Mouse (Mus musculus): ENCODE results near the gene Myl9. TPM values are rescaled to one million over a fixed set of nuclear protein-coding genes. Genes with fewer than 3 reads are reported as not detected.
A peak's percentile ranks its signal among the peaks of the same experiment; 100 is the strongest.

Myl9 gene
- polyA plus RNA-seq, 1 experiment from 2014 or later = 1,553 TPM

DNA sequence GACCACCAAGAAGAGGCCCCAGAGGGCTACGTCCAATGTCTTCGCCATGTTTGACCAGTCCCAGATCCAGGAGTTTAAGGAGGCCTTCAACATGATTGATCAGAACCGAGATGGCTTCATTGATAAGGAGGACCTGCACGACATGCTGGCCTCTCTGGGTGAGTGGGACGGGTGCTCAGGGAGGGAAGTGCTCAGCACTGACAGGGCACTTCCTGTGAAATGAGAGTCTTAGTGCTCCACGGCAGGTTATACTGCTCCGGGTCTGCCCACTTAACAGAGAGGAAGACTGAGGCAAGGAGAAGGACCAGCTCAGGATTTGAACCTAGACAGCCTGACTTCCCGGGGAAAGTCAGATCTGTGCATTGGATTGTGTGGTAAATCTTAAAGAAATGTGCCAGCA, 3.4 kb downstream of the Myl9 start:
- Histone ChIP-seq H3K4me1 (replicated peaks) (peaks cover 79% of the 10 kb centered on the region), H3K9me3 (replicated peaks) (no peaks in the 10 kb centered on the region), H3K36me3 (peaks cover 9% of the 10 kb centered on the region), H3K9ac (peak overlapping the region; percentile 39; the same call in 1 of the 2 replicates), H3K27ac (peak overlapping the region; percentile 17; the same call in 1 of the 2 replicates), H3K4me3 (peak overlapping the region; percentile 17), H3K4me2 (peak overlapping the region; percentile 84), H3K27me3 (no peaks in the 10 kb centered on the region)
- ATAC-seq (replicated peaks; ENCODE audit: insufficient number of reproducible peaks, insufficient read depth, low FRiP score, low read depth) = no peak
- WGBS = 73% methylated on average over 8 of the region's 8 CpGs

- Histone ChIP-seq H3K27ac (peak overlapping the region; percentile 17; the same call in 1 of the 2 replicates), H3K4me3 (peak overlapping the region; percentile 17), H3K4me2 (peak overlapping the region; percentile 84), H3K9me3 (replicated peaks) (no peaks in the 10 kb centered on the region), H3K36me3 (peaks cover 9% of the 10 kb centered on the region), H3K9ac (no peak overlapping the region), H3K27me3 (no peaks in the 10 kb centered on the region), H3K4me1 (replicated peaks) (peaks cover 81% of the 10 kb centered on the region)
- ATAC-seq (replicated peaks; ENCODE audit: insufficient number of reproducible peaks, insufficient read depth, low FRiP score, low read depth) = no peak
- 42% methylated on average over 5 of the region's 5 CpGs for WGBS
Observed at GRCm38 (mm10) chr2:156779036-156779435, 3.8 kb downstream of the Myl9 start.

DNA sequence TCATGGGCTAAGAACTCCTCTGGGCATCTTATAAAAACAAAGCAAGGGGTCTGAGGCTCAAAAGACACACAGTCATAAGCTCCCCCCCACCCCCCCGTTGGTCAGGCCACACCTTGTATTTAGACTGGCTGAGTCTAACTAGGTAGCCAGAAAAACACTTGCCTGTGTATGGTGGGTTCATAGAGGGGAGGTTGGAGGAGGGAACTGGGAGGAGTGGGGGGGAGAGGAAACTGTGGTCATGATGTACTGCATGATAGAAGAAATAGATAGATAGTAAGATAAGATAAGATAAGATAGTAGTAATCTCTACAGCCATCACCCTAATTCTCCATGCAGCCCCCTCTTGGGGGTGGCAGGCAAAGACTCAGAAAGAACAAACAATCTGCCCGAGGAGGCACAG, 4.3 kb downstream of the Myl9 start:
- Histone ChIP-seq H3K9me3 (replicated peaks) (no peaks in the 10 kb centered on the region), H3K4me2 (peak overlapping the region; percentile 84), H3K27ac (no peak overlapping the region), H3K27me3 (no peaks in the 10 kb centered on the region), H3K4me1 (replicated peaks) (peaks cover 82% of the 10 kb centered on the region), H3K9ac (no peak overlapping the region), H3K4me3 (no peak overlapping the region), H3K36me3 (peaks cover 9% of the 10 kb centered on the region)
- no peak for ATAC-seq (replicated peaks; ENCODE audit: insufficient number of reproducible peaks, insufficient read depth, low FRiP score, low read depth)
- WGBS = 40% methylated on average over 2 of the region's 2 CpGs

DNA sequence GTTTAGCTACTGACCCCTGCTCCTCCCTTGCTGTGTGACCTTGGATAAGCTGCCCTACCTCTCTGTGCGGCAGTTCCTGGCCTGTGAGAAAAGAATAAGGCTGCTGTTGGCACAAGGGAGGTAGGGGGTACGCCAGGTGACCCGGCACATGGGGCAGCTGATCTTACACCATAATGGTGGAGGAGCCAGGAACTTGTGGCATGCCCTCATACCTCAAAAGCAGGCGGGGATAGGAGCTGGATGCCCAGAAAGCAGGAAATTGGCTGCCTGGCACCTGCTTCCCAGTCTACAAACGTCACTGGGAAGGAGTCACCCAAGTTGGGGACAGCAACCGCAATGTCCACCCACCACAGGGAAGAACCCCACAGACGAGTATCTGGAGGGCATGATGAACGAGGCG, 4.9 kb downstream of the Myl9 start:
- H3K27me3 ChIP-seq = no peaks in the 10 kb centered on the region
- WGBS = 72% methylated on average over 9 of the region's 9 CpGs
- no peak overlapping the region for H3K27ac ChIP-seq
- peak overlapping the region; percentile 14; the same call in 1 of the 2 replicates for H3K4me2 ChIP-seq
- no peak overlapping the region for H3K9ac ChIP-seq
- no peak for ATAC-seq (replicated peaks; ENCODE audit: insufficient number of reproducible peaks, insufficient read depth, low FRiP score, low read depth)
- peaks cover 75% of the 10 kb centered on the region for H3K4me1 ChIP-seq (replicated peaks)
- no peak overlapping the region for H3K4me3 ChIP-seq
- H3K9me3 ChIP-seq (replicated peaks) = no peaks in the 10 kb centered on the region
- H3K36me3 ChIP-seq = peaks cover 9% of the 10 kb centered on the region

GRCm38 (mm10) chr2:156780752-156781151, 5.5 kb downstream of the Myl9 start:
- peaks cover 70% of the 10 kb centered on the region for H3K4me1 ChIP-seq (replicated peaks)
- H3K4me2 ChIP-seq = no peak overlapping the region
- 0 out of 2 replicates have a peak, but pooled peaks have one; percentile 7 for ATAC-seq (replicated peaks; ENCODE audit: insufficient number of reproducible peaks, insufficient read depth, low FRiP score, low read depth)
- peaks cover 9% of the 10 kb centered on the region for H3K36me3 ChIP-seq
- no peaks in the 10 kb centered on the region for H3K27me3 ChIP-seq
- H3K9ac ChIP-seq = no peak overlapping the region
- no peak overlapping the region for H3K27ac ChIP-seq
- no peaks in the 10 kb centered on the region for H3K9me3 ChIP-seq (replicated peaks)
- WGBS = 33% methylated on average over 17 of the region's 17 CpGs
- no peak overlapping the region for H3K4me3 ChIP-seq

DNA sequence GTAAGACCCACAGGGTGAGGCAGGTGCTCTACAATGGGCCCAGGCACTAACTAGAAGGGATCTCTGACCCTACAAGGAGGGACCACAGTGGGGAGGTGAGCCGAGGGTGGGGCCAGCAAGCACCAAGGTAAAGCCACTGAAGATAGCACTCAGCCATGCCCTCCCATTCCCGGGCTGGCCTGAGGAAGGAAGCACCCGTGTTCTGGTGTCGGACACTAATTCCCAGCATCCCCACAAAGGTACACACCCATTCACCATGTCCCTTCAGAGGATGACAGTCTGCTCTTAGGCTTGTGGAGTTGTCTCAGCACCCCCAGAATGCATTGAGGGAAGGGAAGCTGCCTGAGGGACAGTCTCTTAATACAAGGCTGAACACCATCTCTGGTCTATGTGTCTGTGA, 6.1 kb downstream of the Myl9 start:
- Histone ChIP-seq H3K27me3 (no peaks in the 10 kb centered on the region), H3K9ac (no peak overlapping the region), H3K27ac (no peak overlapping the region), H3K4me2 (no peak overlapping the region), H3K9me3 (replicated peaks) (no peaks in the 10 kb centered on the region), H3K4me3 (no peak overlapping the region), H3K4me1 (replicated peaks) (peaks cover 65% of the 10 kb centered on the region), H3K36me3 (peaks cover 9% of the 10 kb centered on the region)
- no peak for ATAC-seq (replicated peaks; ENCODE audit: insufficient number of reproducible peaks, insufficient read depth, low FRiP score, low read depth)
- WGBS = 65% methylated on average over 4 of the region's 4 CpGs

DNA sequence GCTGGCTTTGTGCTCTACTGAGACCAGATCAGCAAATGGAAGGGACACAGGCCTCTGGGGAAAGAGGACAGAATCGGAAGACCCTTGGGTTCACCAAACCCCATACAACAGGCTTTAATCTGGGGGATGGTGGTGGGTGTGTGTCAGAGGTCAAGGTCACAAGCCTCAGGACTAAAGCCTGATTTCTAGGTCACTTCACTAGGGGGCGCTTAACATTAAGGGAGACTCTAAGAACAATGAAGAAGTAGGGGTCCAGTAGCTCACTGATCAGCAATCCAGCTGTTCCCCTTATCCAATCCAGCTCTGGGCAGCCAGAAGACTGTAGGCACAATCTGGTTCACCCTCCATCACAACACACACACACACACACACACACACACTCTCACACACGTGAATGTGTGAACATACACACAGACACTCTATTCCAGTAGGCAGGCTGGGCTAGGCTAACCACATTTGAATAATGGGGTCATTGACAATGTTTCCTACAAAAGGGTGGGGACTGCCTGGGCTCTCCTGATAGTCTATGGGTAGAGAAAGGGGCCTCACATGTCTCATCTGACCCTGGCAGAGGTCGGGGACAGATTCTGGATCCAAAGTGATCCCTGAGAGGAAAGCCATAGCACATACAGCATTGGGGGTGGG, 6.7 kb downstream of the Myl9 start:
- Histone ChIP-seq H3K27me3 (no peaks in the 10 kb centered on the region), H3K4me2 (no peak overlapping the region), H3K9ac (no peak overlapping the region), H3K36me3 (peaks cover 9% of the 10 kb centered on the region), H3K4me3 (no peak overlapping the region), H3K9me3 (replicated peaks) (no peaks in the 10 kb centered on the region), H3K4me1 (replicated peaks) (peaks cover 62% of the 10 kb centered on the region), H3K27ac (no peak overlapping the region)
- 72% methylated on average over 4 of the region's 4 CpGs for WGBS
- ATAC-seq (replicated peaks; ENCODE audit: insufficient number of reproducible peaks, insufficient read depth, low FRiP score, low read depth) = no peak

GRCm38 (mm10) chr2:156782481-156783348, 7.5 kb downstream of the Myl9 start:
- Histone ChIP-seq H3K27me3 (no peaks in the 10 kb centered on the region), H3K4me2 (no peak overlapping the region), H3K9me3 (replicated peaks) (no peaks in the 10 kb centered on the region), H3K27ac (peak overlapping the region; percentile 53), H3K4me1 (replicated peaks) (peaks cover 55% of the 10 kb centered on the region), H3K4me3 (no peak overlapping the region), H3K36me3 (peaks cover 9% of the 10 kb centered on the region), H3K9ac (no peak overlapping the region)
- ATAC-seq (replicated peaks; ENCODE audit: insufficient number of reproducible peaks, insufficient read depth, low FRiP score, low read depth) = no peak
- WGBS = 78% methylated on average over 10 of the region's 10 CpGs

GRCm38 (mm10) chr2:156783349-156783728, 8.1 kb downstream of the Myl9 start:
- Histone ChIP-seq H3K4me3 (no peak overlapping the region), H3K27me3 (no peaks in the 10 kb centered on the region), H3K9ac (no peak overlapping the region), H3K9me3 (replicated peaks) (no peaks in the 10 kb centered on the region), H3K4me2 (no peak overlapping the region), H3K27ac (peak overlapping the region; percentile 53), H3K4me1 (replicated peaks) (peaks cover 50% of the 10 kb centered on the region), H3K36me3 (peaks cover 9% of the 10 kb centered on the region)
- peak; percentile 39 for ATAC-seq (replicated peaks; ENCODE audit: insufficient number of reproducible peaks, insufficient read depth, low FRiP score, low read depth)
- 17% methylated on average over 9 of the region's 9 CpGs for WGBS

DNA sequence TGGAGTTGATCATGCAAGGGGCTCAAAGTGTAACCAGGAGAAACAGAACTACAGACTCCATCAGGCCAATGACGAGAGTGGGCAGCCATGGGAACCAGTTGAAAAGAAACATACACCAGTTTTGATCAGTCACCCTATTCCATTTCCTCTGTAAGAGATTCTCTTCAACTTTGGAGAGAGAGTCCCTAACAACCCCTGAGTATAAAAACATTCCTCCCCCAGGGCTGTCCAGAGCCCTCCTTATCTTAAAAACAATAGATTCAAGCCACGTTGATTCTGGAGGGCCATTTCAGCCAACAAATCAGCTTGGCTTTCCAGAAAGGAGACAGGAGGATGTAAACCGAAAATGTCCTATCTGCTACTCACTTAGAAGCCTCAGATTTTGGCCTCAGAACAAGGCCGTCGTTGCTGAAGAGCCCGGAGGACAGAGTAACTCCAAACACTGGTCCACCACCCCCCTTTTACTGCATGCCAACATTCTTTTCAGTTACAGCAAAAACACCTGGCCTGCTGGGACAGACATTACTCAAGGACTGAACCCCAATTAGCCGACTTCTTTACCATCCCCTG, 8.9 kb downstream of the Myl9 start:
- H3K9me3 ChIP-seq (replicated peaks) = no peaks in the 10 kb centered on the region
- no peak overlapping the region for H3K4me3 ChIP-seq
- peaks cover 43% of the 10 kb centered on the region for H3K4me1 ChIP-seq (replicated peaks)
- peak overlapping the region; percentile 45 for H3K27ac ChIP-seq
- peaks cover 9% of the 10 kb centered on the region for H3K36me3 ChIP-seq
- H3K27me3 ChIP-seq = no peaks in the 10 kb centered on the region
- H3K9ac ChIP-seq = no peak overlapping the region
- H3K4me2 ChIP-seq = no peak overlapping the region
- ATAC-seq (replicated peaks; ENCODE audit: insufficient number of reproducible peaks, insufficient read depth, low FRiP score, low read depth) = no peak
- WGBS = 33% methylated on average over 7 of the region's 7 CpGs

DNA sequence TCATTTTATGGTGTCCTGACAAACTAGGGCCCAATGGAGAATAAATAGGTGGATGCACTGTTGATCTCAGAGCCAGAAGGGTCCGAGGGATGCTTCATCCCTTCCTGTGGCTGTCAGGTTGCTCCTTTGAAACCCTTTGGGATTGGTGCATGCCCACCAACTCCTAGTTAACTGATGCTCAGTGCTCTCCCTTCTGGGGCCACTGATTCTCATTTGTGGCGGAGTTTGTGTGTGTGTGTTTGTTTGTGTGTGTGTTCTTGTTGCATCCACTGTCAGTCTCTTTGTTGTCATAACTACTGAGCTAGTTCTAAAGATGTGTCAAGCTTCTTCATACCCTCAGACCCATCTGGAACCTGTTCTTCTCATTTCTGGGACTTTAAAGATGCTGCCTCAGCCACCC, 9.7 kb downstream of the Myl9 start:
- WGBS = 89% methylated on average over 2 of the region's 2 CpGs

More for the DNA sequence above, 9.7 kb downstream of the Myl9 start:
- H3K9ac ChIP-seq = no peak overlapping the region
- peaks cover 9% of the 10 kb centered on the region for H3K36me3 ChIP-seq
- H3K27me3 ChIP-seq = no peaks in the 10 kb centered on the region
- no peak for ATAC-seq (replicated peaks; ENCODE audit: insufficient number of reproducible peaks, insufficient read depth, low FRiP score, low read depth)
- no peak overlapping the region for H3K4me2 ChIP-seq
- H3K4me3 ChIP-seq = no peak overlapping the region
- H3K27ac ChIP-seq = no peak overlapping the region
- H3K9me3 ChIP-seq (replicated peaks) = no peaks in the 10 kb centered on the region
- peaks cover 38% of the 10 kb centered on the region for H3K4me1 ChIP-seq (replicated peaks)
